Mouse (Mus musculus) forebrain, embryonic 15.5 days (tissue): ENCODE results near the gene Erf. TPM values are rescaled to one million over a fixed set of nuclear protein-coding genes. Genes with fewer than 3 reads are reported as not detected.

Experiments
- ATAC-seq: fragments of 200-750 bp; cut with Nextera tagmentation; replicated peaks from 2 replicates; pipeline ENCODE4 v1.8.0; 2017; ENCODE audit warnings: mild to moderate bottlenecking, moderate TSS enrichment, moderate library complexity
- H3K27ac ChIP-seq: fragments of 300-500 bp; sonication (generic); replicated peaks from 2 replicates; pipeline ENCODE4 v1.5.1; 2015; ENCODE audit warnings: mild to moderate bottlenecking, inconsistent platforms
- H3K27me3 ChIP-seq: fragments of 300-500 bp; sonication (generic); 2 replicates; pipeline ENCODE4 v1.6.1; 2015; ENCODE audit warnings: inconsistent platforms
- H3K36me3 ChIP-seq: fragments of 300-500 bp; sonication (generic); 2 replicates; pipeline ENCODE4 v1.6.1; 2015; ENCODE audit warnings: mild to moderate bottlenecking, inconsistent platforms
- H3K4me1 ChIP-seq: fragments of 300-500 bp; sonication (generic); 2 replicates; pipeline ENCODE4 v1.6.1; 2015; ENCODE audit warnings: inconsistent platforms
- H3K4me2 ChIP-seq: fragments of 300-500 bp; sonication (generic); replicated peaks from 2 replicates; pipeline ENCODE4 v1.6.1; 2015; ENCODE audit warnings: mild to moderate bottlenecking, inconsistent platforms
- H3K4me3 ChIP-seq: fragments of 300-500 bp; sonication (generic); 2 replicates; pipeline ENCODE4 v1.5.1; 2015; ENCODE audit warnings: mild to moderate bottlenecking, inconsistent platforms
- H3K9ac ChIP-seq: fragments of 300-500 bp; sonication (generic); replicated peaks from 2 replicates; pipeline ENCODE4 v1.6.1; 2015; ENCODE audit warnings: mild to moderate bottlenecking, inconsistent platforms
- H3K9me3 ChIP-seq: fragments of 300-500 bp; sonication (generic); 2 replicates; pipeline ENCODE4 v1.6.1; 2016; ENCODE audit warnings: inconsistent platforms
- WGBS: fragments of 180-500 bp; shearing (Covaris S2); methylation state at CpG from one replicate; pipeline ENCODE4 v1.1.7; 2015; ENCODE audit warnings: mixed read lengths; 5-methylcytosine and 5-hydroxymethylcytosine counted together
- polyA plus RNA-seq: library from polyadenylated mRNA; unstranded; fragments of >200 nt; fragmentation: Nextera tagmentation; extraction: Ambion mirVana; gene quantifications from 2 replicates; pipeline ENCODE4 v1.2.1, GENCODE M21; 2015

The Erf gene
- polyA plus RNA-seq, 1 experiment from 2014 or later, result 4.8 TPM

- no peaks in the 10 kb centered on the region for H3K36me3 ChIP-seq
- H3K4me3 ChIP-seq, result no peak overlapping the region
- 69% methylated on average over 7 of the region's 7 CpGs for WGBS
- H3K9ac ChIP-seq, result no peak overlapping the region
- peaks cover 33% of the 10 kb centered on the region for H3K4me1 ChIP-seq
- H3K9me3 ChIP-seq, result no peaks in the 10 kb centered on the region
- no peak overlapping the region for H3K4me2 ChIP-seq
- H3K27ac ChIP-seq, result 0 out of 2 replicates have a peak overlapping the region, but pooled peaks have one; percentile 4
- H3K27me3 ChIP-seq, result no peaks in the 10 kb centered on the region
- ATAC-seq, result no peak
These were observed 9.9 kb downstream of the Erf start for GRCm38 (mm10) chr7:25240631-25241030.

GRCm38 (mm10) chr7:25238829-25239623 is 11.5 kb downstream of the Erf start:
- H3K9me3 ChIP-seq, result no peaks in the 10 kb centered on the region
- 5% methylated on average over 30 of the region's 30 CpGs for WGBS
- H3K27me3 ChIP-seq, result no peaks in the 10 kb centered on the region
- peak overlapping the region; percentile 92 for H3K4me3 ChIP-seq
- peaks cover 35% of the 10 kb centered on the region for H3K4me1 ChIP-seq
- H3K27ac ChIP-seq, result peak overlapping the region; percentile 88
- peak overlapping the region; percentile 47 for H3K9ac ChIP-seq
- ATAC-seq, result peak; percentile 62
- H3K36me3 ChIP-seq, result peaks cover 4% of the 10 kb centered on the region; the same call in 1 of the 2 replicates
- H3K4me2 ChIP-seq, result peak overlapping the region; percentile 77

DNA sequence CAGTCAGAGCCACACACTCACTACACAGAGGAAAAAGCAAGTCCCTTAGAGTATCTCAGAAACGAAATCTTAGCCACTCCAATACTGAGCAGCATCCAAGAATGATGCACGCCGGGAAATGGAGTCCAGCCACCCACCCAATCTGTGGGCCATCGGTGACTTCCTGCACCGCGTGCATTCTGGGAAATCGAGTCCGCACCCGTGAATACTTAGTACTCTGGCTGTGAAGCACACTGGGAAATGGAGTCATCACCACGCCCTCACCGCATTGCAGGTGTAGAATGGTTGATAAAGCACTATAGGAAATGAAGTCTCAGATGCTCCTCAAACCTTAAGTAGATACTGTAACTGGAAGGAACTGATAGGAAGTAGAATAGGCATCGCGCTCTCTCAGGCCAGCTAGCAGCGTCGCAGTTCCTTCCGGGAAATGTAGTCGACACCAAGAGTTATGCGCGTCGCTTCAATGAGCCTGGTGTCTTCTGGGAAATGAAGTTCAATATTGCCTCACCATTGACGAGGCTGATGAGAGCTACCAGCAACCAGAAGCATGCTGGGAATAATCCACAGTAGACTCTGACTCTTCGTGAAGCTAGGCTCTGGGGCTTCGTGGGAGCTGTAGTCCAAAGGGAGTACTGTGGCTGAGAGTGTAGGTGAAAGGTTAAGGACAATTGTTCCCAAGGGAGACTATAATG is 12.4 kb downstream of the Erf start:
- WGBS, result under 1% methylated on average over 23 of the region's 23 CpGs
- peak; percentile 90 for ATAC-seq
- peak overlapping the region; percentile 77 for H3K4me2 ChIP-seq
- H3K27me3 ChIP-seq, result no peaks in the 10 kb centered on the region
- no peaks in the 10 kb centered on the region for H3K9me3 ChIP-seq
- peaks cover 9% of the 10 kb centered on the region for H3K36me3 ChIP-seq
- peak overlapping the region; percentile 99 for H3K9ac ChIP-seq
- peaks cover 35% of the 10 kb centered on the region for H3K4me1 ChIP-seq
- peak overlapping the region; percentile 92 for H3K4me3 ChIP-seq
- peak overlapping the region; percentile 88 for H3K27ac ChIP-seq

DNA sequence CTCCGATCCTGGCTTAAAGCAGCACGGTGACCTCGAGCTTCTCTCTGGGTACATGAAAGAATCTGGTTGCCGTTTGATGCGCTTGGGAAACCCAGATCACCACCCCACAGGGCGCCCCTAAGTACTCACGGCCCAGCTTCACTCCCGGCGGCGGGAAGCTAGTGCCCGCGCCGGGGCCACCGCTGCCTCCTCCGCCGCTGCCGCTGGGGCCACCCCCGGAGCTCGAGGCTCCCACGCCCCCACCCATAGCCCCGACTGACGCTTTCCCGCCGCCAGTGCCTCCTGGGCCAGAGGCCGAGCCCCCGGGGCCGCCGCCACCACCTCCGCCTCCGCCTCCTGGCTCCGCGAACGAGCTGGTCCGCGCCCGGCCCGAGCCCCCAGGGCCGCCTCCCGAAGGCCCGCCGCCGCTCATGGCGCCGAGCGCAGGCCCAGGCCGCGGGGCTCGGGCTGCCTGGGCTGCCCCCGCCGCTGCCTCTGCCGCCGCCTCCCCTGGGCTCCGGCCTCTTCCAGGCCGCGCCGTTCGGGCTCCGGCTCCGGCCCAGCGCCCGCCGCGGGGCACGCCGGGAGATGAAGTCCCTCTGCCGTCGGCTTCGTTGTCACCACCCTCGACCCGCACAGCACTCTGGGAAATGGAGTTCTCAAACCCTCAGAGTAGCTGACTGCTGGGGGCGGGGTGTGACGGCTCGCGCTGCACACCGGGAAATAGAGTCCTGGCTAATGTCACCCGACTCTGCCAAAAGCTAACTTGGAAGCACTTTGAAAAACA is 13.1 kb downstream of the Erf start, which contains the start of gene Gsk3a:
Gene Gsk3a, minus strand, starts transcription at position 603 of the 766 bp plus-strand sequence.
- no peaks in the 10 kb centered on the region for H3K27me3 ChIP-seq
- under 1% methylated on average over 59 of the region's 76 CpGs for WGBS
- peak; percentile 88 for ATAC-seq

DNA sequence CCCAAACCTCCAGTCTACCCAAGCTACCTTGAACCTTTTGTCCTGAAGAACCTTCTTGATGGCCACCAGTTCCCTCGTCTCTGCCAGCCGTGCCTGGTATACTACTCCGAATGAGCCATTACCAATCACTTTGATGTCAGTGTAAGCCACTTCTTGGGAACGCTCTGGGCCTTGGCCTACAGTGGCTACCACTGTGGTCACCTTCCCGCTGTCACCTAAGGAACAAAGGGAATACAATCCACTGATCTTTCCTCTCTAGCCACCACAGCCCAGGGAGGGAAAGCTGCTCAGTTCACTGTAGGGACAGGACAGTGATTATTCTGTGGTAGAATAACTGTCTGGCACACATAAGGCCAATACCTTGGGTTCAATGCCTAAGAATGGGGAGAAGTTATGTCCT is 15.0 kb downstream of the Erf start:
- peaks cover 35% of the 10 kb centered on the region for H3K36me3 ChIP-seq
- H3K4me1 ChIP-seq, result peaks cover 35% of the 10 kb centered on the region
- no peaks in the 10 kb centered on the region for H3K9me3 ChIP-seq
- no peak overlapping the region for H3K4me3 ChIP-seq
- H3K4me2 ChIP-seq, result no peak overlapping the region
- H3K9ac ChIP-seq, result peak overlapping the region; percentile 99
- no peak for ATAC-seq
- 88% methylated on average over 5 of the region's 5 CpGs for WGBS
- H3K27ac ChIP-seq, result no peak overlapping the region
- H3K27me3 ChIP-seq, result no peaks in the 10 kb centered on the region

More for the DNA sequence above, 13.1 kb downstream of the Erf start, which contains the start of gene Gsk3a:
- Histone ChIP-seq H3K4me2 (peak within 1 kb of the TSS; percentile 77), H3K9ac (peak within 1 kb of the TSS; percentile 99), H3K9me3 (no peaks in the 10 kb centered on the region), H3K4me1 (peaks cover 35% of the 10 kb centered on the region), H3K27ac (peak within 1 kb of the TSS; percentile 88), H3K4me3 (peak within 1 kb of the TSS; percentile 92), H3K36me3 (peaks cover 17% of the 10 kb centered on the region)

DNA sequence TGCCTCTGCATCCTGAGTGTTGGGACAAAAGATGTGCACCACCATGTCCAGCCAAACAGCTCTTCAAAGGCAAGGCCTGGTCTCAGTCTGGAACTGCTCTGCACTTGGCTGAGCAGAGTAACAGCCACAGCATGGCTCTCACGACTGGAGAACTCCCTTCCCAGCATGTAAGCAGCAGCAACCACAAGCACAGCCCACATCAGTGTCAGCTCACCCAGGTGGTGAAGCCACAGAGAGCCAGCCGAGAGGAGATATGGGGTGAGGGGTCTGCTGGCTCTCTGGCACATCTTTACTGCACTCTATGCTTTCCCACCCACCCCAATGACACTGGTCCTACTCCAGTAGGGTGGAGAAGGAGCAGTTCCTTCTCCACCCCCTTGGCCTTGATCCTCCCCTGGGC is 17.5 kb downstream of the Erf start:
- H3K9me3 ChIP-seq, result no peaks in the 10 kb centered on the region
- H3K4me2 ChIP-seq, result no peak overlapping the region
- 87% methylated on average over 2 of the region's 2 CpGs for WGBS
- H3K36me3 ChIP-seq, result peaks cover 59% of the 10 kb centered on the region
- H3K27me3 ChIP-seq, result no peaks in the 10 kb centered on the region
- H3K4me1 ChIP-seq, result peaks cover 20% of the 10 kb centered on the region
- no peak overlapping the region for H3K4me3 ChIP-seq
- no peak for ATAC-seq
- H3K27ac ChIP-seq, result no peak overlapping the region
- H3K9ac ChIP-seq, result no peak overlapping the region

DNA sequence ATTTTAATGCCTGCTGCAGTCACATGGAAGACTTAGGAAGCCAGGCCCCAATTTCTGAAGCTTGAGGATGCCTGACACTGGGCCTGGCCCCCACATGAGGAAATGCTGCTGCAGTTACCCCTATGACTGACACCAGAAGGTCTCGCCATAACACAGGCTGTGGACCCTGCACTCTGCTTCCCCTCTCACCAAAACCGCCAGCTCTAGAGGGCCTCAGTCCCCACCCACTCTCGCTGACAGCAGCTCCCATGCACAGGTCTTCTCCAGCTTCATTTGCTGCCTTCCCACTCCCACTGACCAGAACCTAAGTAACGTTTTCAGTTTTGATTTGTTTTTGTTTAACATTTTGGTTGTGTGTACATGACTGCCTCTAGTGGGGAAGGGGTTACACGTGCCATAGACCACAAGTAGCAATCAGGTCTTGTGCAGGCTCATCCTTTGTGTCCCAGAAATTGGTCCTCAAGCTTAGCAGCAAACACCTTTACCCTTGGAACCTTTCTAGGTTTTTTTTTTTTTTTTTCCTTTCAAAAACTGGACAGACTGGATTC is 18.4 kb downstream of the Erf start:
- Histone ChIP-seq H3K4me1 (peaks cover 20% of the 10 kb centered on the region), H3K9ac (no peak overlapping the region), H3K4me2 (no peak overlapping the region), H3K4me3 (no peak overlapping the region), H3K36me3 (peaks cover 67% of the 10 kb centered on the region), H3K9me3 (no peaks in the 10 kb centered on the region), H3K27ac (no peak overlapping the region), H3K27me3 (no peaks in the 10 kb centered on the region)
- 66% methylated on average over 5 of the region's 5 CpGs for WGBS
- ATAC-seq, result no peak

- 88% methylated on average over 9 of the region's 9 CpGs for WGBS
- ATAC-seq, result no peak
- peaks cover 81% of the 10 kb centered on the region for H3K36me3 ChIP-seq
These were observed 19.8 kb downstream of the Erf start for GRCm38 (mm10) chr7:25230690-25231285.

DNA sequence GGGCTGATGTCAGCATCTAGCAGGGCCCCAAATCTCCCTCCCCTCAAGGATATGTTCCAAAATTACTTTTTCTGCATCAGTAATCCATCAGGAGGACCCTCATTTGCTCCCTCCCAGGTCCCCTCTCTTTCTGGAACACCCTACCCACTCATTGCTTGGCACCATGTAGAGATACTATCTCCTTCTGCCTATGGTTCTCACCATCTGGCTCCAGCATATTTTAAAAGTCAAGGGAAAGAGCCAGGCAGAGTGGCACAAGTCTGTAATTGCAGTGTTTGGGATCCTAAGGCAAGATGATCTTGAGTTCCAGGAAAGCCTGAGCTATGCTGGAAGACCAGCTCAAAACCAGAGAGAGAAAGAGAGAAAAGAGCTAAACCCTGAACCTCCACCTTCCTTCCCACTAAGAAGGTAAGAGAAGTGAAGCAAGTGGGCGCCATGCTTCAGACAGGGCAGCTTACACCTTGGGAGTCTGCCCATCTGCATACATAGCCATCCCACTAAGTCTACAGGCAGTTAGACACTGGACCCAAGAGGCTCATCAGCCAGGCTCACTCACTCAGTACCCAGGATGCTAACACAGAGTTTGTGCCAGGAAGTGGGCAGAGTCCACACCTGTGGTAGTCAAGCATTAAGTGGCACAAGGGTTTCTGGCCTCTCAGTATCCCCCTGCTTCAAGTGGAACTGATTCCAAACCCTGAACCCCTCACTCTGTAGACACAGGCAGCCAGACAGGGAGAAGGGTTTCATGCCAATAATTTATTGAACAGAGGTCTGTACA is 22.8 kb downstream of the Erf start:
- H3K4me3 ChIP-seq, result no peak overlapping the region
- H3K9me3 ChIP-seq, result no peaks in the 10 kb centered on the region
- ATAC-seq, result no peak
- no peaks in the 10 kb centered on the region; the same call in 1 of the 2 replicates for H3K4me1 ChIP-seq
- peaks cover 77% of the 10 kb centered on the region for H3K36me3 ChIP-seq
- no peak overlapping the region for H3K27ac ChIP-seq
- WGBS, result 100% methylated on average over 1 of the region's 1 CpGs
- H3K4me2 ChIP-seq, result no peak overlapping the region
- H3K9ac ChIP-seq, result no peak overlapping the region
- H3K27me3 ChIP-seq, result no peaks in the 10 kb centered on the region

More at GRCm38 (mm10) chr7:25230690-25231285, 19.8 kb downstream of the Erf start:
- H3K9ac ChIP-seq, result no peak overlapping the region
- H3K4me1 ChIP-seq, result peaks cover 6% of the 10 kb centered on the region
- no peak overlapping the region for H3K4me3 ChIP-seq
- no peaks in the 10 kb centered on the region for H3K27me3 ChIP-seq
- no peak overlapping the region for H3K4me2 ChIP-seq
- no peak overlapping the region for H3K27ac ChIP-seq
- H3K9me3 ChIP-seq, result no peaks in the 10 kb centered on the region

- H3K36me3 ChIP-seq, result peaks cover 26% of the 10 kb centered on the region
These were observed 28.1 kb downstream of the Erf start for GRCm38 (mm10) chr7:25222275-25222967.

More at GRCm38 (mm10) chr7:25222275-25222967, 28.1 kb downstream of the Erf start:
- Histone ChIP-seq H3K9ac (peak overlapping the region; percentile 69; the same call in 1 of the 2 replicates), H3K4me2 (peak overlapping the region; percentile 73), H3K4me3 (peak overlapping the region; percentile 63), H3K9me3 (no peaks in the 10 kb centered on the region), H3K27ac (no peak overlapping the region), H3K27me3 (no peaks in the 10 kb centered on the region), H3K4me1 (peaks cover 35% of the 10 kb centered on the region)
- WGBS, result 84% methylated on average over 10 of the region's 10 CpGs
- ATAC-seq, result no peak
